Mouse (Mus musculus) heart, adult 2 months (tissue): ENCODE measurements around the gene Tmem247.

Experiments used
- CTCF ChIP-seq: fragments of 200-600 bp; IDR thresholded peaks from 2 replicates; pipeline ENCODE4 v1.8.1; 2022; ENCODE audit warnings: antibody characterized with exemption, mild to moderate bottlenecking, moderate library complexity
- EP300 ChIP-seq: fragments of 200-500 bp; IDR thresholded peaks from 2 replicates; pipeline ENCODE4 v1.6.1; 2011; ENCODE audit warnings: low read depth, low read length, control low read depth; ENCODE audit not compliant: insufficient read depth
- POLR2A ChIP-seq: fragments of 200-500 bp; IDR thresholded peaks from 2 replicates; pipeline ENCODE4 v1.6.1; 2011; ENCODE audit warnings: mild to moderate bottlenecking, low read depth, low read length, control low read depth; ENCODE audit not compliant: insufficient read depth

GRCm38 (mm10) chr17:86906601-86907000 lies 10.5 kb upstream of the Tmem247 start:
- TF ChIP-seq CTCF (no peak), POLR2A (no peak), EP300 (no peak)
